Mouse (Mus musculus): ENCODE measurements around the gene B3gat2.

GRCm38 (mm10) chr1:23884087-23884668 is 122.6 kb downstream of the B3gat2 start:
- TF ChIP-seq CTCF (IDR thresholded peaks at IDR 0.05; ENCODE audit: low read depth, low read length) (no peak), POLR2A (IDR thresholded peaks at IDR 0.05; ENCODE audit: borderline replicate concordance, low read depth, low read length) (no peak)
